Mouse (Mus musculus) kidney, adult 11 months (tissue): ENCODE data around the gene Plek2.
A peak's percentile ranks its signal among the peaks of the same experiment; 100 is the strongest.
"Not testable (repeated sequence)": the region's sequence is repeated elsewhere in the genome, so short reads cannot be mapped to it uniquely, and the experiment has no call there.

Source experiments
- DNase-seq: peaks from one replicate; pipeline ENCODE4 v3.0.0; 2022

Plek2 gene

DNA sequence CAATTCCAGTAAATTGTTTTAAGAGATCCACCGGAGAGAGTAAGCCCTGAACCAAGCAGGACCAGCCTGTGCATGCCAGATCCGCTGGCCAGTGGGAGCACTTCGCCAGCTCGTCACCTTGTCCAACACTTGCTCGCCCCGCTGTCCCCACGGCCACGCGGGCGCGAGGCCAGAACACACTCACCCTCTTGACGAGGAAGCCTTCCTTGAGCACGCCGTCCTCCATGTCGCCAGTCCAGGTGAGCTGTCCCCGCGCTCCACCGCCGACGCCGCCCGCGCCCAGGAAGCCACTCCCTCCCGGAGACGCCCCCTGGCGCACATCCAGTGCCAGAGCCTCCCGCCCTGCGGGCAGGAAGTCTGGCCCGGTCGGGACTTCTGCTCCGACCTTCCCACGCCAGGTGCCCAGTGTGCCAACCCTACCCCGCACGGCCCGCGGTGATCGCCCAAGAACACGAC lies at the start of gene Plek2:
TSS of gene Plek2 (minus strand) at position 258 of the 456 bp plus-strand sequence.
- peak; percentile 71 for DNase-seq

DNA sequence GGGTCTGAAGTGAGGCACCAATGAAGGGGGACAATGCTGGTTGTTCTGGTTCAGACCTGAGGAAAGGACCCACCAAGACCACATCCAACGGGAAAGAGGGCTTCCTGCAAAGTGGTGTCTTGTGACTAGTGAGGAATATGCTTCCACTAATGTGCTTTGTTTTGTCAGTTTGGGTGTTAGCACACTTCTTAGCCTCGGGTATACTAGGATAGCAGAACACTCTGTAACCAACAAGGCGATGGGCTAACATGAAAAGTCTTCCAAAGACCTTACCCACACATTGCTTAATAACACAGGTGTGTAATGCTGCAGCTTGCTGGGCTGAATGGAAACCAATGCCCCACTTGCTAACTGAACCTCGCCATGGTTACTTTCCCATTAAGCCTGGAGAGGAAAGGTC lies 49.6 kb upstream of the Plek2 start:
- DNase-seq, result no peak

DNA sequence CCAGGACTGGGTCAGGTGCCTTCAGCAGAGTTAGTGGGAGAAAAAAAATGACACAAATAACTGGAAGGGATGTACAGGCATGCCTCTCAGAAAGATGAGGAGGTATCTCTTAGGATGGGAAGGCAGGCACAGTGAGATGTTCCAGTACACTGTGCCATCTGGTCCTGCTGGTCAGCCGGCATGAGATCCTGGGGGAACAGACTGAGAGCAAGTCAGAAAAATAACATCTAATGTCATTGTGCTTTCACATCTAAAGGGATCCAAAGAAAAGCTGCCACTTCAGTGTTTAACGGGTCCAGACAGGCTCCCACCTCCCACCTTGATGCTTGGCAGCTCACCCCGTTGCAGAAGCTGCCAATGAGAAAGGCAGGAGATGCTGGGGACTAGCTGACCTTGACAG lies 45.7 kb upstream of the Plek2 start:
- no peak for DNase-seq

DNA sequence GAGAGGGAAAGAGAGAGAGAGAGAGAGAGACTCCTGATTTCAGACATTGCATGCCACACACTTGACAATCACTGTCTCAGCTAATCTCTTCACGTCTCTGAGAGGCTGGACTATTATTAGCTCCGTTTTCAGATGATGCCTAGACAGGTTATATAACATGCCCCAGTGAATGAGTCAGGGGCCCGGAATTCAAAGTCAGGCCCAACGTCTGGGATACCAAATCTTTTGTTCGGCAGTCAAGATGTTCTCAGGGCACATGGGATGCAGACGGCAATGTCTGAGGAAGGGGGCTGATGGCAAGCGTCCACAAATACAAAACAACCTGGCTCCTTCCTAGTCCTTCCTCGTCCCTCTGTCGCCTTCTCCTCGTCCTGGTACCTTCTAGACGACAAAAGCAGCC lies 45.3 kb upstream of the Plek2 start:
- DNase-seq, result no peak

DNA sequence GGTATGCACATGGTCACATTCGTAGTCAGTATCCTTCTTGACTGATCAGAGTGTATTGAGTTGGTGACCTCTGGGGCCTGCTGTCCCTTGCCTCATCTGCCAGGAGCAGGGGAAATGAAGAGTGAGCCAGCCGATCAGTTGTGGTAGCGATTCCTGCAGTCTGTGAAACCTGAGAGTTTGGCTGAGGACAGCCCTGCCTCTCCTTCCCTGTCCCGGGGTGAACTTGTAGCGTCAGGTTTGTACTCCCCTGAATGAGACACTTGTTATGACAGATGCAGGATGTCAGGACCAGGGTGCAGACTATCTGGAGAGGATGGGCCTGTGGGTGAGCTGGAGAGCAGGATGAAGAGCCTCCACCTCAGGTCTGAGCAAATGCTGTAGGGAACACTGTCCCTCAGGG lies 40.9 kb upstream of the Plek2 start:
- DNase-seq, result no peak

DNA sequence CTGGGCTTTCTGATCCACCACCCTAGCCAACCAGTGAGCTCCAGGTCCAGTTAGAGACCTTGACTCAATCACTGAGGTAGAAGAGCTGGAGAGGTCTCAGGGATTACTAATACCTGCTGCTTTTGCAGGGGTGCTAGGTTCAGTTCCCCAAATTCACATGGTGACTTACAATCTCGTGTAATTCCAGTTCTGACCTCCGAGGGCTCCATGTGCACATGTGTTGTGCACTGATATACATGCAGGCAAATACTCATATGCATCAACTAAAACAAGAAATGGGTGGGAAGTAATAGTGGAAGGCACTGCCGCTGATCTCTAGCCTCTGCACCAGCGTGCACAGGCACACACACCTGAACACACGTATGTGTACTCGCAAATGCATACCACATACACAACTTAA lies 40.4 kb upstream of the Plek2 start:
- DNase-seq, result no peak

DNA sequence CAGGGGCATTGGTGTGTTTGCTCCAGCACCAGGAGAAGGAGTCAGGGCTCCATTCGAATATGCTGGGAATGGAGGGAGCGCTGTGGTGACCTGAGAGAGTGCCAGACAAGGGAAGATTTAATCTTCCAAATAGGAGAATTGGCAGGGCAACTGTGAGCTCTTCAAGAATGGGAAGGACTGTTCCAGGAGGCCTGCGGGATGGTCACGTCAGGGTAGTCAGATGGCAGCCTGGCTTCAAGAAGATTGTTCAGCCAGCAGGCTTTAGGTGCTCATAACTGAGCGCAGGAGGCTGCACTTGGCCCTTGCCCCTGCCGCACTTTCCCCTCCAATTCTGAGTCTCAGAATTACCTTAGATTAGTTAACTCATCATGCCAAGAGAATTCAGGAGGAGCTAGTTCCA lies 36.2 kb upstream of the Plek2 start:
- no peak for DNase-seq

DNA sequence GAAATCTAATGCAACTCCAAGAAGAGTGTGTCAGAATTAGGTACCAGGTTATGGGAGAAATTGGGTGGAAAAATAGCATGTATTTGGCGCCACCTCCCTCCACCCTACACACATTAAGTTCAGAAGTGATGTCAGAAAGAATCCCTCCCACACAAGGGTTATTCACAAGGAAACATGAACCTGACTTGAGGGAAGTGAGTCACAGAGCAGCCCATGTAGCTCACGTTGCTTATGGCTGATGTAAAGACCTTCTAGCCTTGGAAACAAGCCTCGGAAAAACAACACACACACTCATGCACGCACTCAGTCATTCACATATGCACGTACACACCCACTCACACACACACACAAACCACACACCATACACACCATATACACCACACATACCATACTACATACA lies 33.3 kb upstream of the Plek2 start:
- DNase-seq, result no peak

DNA sequence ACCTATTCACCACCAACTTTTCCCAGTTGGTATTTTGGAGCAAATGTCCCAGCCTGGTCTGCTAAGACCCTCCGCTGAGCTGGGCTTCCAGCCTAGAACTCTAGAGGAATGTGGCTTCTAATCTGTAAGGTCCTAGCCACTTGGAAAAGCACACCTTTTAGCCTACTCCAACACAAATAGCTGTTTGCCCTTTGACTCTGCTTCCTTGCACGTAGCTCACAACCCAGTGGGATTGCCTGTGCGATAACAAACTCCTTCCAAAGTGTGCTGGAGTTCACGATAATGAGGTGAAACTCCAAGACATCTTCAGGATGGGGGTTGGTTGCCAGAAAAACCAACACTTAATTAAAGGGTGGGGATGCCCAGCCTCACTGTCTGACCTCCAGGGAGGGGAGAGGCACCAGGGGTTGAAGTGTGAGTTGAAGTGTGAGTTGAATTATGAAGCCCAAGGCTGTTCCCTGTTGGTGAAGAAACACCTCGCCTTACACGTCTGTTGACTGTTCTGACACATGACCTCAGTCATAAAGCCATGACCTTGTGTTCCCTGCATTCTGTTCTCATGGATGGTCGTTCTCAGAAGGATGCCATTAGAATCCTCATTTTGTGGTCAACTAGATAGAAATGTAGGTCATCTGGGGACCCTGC lies 32.8 kb upstream of the Plek2 start:
- DNase-seq, result no peak

DNA sequence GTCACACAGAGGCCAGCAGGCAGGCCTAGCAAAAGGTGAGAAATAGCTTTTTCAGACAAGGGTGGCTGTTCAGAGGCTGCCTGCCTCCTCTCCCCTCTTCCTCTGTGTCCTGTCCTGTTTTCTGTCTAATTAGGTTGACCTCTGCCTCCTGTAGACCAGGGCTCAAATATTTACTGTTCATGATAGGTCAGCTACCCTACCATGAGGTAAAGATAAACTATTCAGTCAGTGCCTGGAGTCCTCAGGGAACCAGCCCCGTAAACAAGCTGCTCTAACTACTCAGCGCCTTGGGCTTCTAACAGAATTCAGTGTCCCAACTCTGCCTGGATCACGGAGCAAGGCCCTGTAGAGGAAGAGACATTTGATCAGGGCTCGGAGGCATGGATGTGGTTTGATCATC lies 29.7 kb upstream of the Plek2 start:
- no peak for DNase-seq

DNA sequence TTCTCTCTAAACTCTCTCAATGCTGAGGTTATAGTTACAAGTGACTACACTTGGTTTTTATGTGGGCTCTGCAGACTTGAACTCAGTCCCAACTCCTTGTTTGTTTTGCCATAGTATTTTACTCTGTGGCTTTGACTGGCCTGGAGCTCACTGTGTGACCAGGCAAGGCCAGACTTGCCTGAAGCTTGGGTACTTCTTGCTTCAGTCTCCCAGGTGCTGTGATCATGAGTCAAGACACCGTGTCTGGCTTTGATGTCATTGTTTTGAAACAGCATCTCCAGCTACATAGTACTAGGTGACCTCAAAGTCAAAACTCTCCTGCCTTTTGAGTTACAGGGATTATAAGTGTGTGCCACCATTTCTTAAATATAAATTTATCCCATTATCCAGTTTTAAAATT lies 23.1 kb upstream of the Plek2 start:
- no peak for DNase-seq

DNA sequence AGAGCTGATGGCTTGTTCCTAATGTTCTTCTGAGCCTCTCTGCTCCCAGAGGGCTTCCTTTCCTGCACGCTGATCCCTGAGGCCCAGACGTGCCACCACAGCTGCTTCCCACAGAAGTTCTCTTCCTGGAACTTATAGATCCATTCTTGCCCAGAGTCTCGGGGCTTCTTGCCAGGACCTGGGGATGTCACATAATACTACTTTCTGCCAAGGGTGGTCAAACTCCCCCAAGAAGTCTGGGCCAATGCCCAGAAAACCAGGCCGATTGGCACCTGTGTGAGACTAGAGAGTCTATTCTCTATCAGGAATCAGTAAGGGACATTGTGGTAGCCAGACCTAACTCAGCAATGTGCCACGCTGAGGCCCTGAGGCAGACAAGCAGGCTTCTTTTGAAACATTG lies 20.5 kb upstream of the Plek2 start:
- no peak for DNase-seq

DNA sequence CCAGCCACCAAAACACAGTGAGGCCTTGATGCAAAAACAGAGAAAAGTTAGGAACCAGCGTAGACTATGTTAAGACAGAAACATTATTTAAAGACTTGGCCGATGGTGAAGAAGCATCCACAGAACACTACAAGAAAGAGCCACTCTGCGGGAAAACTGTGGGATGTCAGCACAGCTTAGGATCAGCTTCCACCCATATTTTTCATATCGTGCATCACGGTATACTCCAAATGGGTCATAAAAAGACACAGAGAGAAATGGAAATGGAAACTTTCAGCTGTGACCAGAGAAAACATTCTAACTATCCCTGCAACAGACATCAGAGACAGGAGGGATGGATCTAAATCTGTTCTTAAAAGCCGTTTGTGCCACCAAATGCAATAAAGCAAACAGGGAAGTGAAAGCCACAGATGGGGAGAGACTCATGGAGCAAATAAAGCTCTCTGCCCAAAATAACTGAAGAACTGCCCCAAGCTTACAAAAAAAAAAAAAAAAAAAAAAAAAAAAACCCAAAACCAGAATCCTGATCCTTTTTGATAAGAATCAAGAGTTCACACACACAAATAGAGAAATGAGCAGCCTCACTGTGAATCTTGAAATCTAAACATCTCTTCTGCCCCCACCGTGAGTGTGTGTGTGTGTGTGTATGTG lies 16.9 kb upstream of the Plek2 start:
- no peak for DNase-seq

DNA sequence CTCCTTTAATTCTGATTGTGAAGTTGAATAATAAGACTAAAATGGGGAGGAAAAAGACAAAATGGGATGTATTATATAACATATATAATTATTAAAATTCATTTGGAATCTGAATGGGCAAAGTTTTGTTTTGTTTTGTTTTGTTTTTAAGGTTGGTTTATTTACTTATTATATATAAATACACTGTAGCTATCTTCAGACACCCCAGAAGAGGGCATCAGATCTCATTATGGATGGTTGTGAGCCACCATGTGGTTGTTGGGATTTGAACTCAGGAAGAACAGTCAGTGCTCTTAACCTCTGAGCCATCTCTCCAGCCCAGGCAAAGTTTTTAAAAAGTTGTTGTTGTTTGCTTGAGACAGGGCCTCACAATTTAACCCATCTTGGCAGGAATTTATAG lies 16.2 kb upstream of the Plek2 start:
- not testable (repeated sequence) for DNase-seq

DNA sequence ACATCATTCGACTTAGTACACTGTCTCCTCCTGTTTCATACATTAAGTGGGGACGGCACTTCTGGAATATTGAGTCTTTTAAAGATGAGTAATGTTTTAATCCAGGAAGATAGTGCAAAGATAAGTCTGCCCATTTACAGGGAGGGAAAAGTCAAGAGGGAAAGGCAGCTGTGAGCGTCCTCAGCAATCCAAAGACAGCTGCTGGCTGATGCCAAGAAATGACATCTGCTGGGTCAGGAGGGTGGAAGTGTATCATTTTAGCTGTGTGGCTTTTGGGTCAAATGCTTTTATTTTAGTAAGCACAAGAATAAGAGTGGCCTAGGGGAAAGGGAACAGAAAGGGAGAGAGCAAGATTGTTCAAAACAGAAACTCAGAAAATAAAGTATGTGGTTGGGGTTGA lies 15.3 kb upstream of the Plek2 start:
- DNase-seq, result no peak

DNA sequence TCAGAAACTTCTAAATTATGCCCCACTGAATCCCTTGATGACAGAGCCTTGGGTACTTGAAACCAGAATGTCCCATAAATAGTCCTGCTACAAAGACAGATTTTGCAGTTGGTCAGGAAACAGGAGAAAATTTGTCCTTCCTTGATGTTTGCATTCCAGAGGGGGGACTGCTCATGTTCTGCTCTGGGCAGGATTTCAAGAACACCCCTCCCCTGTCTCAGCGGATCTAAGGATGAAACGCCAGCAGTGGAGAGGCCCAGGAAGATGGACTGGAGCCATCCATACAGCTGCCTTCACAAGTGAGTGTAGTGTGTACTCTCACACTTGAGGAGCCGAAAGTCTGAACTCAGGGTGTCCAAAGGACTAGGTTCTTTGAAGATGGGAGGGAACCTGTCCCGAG lies 14.7 kb upstream of the Plek2 start:
- no peak for DNase-seq

DNA sequence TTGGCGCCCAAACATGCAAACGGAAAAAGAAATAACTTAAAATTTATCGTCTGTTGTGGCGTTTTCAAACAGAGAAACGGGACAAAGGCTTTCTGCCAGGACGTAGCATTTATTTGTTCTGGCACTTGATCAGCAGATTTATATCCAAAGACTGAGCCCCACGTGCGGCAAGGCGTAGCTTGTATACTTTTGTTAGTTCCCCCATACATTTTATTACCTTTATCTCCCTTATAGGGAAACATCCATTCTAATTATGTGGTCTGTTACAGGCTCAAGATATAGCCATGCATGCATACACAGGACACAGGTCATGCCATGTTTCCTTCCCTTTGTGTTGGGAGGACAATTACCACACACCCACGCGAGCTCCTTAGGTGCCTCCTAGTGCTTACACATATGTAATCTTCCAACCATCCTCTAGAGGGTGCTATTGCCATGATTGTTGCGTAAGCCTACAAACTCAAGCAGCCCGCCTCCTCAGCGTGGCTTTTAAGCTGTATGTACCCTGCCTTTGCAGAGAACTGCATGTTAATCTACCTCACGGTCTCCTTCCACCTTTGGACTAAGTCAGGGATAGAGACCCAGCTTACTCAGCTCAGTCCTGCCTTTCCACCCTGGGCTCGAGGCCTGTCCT lies 12.4 kb upstream of the Plek2 start:
- peak; percentile 48 for DNase-seq

DNA sequence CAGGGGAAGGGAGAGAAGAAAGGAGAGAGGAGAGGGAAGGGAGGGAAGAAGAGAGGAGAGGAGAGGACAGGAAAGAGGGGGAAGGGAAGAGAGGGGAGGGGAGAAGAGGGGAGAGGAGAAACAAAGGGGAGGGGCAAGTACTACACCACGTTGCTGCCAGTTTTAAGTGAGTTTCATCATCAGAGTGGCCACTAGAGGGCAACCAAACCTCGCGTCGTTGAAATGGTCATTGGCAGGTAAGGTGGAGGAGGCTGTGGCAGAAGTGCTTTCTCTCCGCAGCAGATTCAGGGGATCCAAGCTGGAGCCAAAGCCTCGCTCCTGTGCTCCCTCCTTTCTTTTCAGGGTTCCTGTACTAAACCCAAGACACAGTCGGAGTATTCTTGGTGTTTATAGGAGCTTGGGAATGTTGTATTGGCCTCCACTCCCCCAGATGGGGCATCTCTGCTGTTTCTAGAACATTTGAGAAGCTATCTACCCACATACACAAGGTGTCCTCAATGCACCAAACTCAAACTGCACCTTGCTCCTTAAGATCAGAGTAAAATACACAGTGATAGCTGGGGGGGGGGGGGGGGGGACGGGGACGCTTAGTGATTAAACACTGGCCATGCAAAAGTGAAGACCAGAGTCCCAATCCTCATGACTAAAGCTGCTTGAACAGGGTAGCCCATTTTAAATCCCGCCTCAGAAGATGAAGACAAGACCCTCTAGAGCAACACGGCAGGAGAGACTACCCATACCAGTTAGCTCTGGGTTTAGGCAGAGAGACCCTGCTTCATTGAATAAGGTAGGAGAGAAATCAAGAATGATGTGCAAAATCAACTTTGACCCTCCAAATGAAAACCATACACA lies 11.7 kb upstream of the Plek2 start:
- DNase-seq, result peak; percentile 78

DNA sequence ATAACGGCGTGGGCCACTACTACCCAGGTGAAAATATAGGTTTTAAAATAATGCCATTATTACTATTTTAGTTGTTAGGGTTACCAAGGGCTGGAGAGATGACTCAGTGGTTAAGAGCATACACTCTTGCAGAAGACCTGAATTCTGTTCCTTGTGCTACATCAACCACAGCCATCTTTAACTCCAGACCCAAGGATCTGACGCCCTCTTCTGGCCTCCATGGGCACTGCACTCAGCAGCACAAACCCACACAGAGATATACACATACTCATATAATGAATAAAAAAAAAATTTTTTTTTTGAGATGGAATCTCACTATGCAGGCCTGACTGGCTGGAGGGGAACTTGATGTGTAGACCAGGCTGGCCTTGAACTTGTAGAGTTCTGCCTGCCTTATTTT lies 9.5 kb upstream of the Plek2 start:
- no peak for DNase-seq

DNA sequence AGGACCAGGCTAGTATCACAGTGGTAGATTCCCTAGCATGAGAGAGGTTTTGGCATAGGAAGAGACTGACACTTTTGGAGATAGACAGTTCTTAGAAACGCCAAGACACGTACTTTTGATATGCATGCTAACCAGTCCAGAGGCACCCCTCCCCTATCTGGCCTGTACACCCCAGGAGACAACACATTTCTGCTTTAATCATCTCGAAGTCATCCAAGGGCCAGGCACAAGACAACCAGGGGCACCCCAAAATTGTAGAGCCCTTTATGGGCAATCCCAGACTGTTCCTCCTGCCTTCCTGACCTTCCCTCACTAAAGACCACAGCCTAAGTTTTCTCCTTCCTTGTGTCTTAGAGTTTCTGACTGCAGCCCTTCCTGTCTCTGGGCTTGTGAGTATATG lies 8.8 kb upstream of the Plek2 start:
- no peak for DNase-seq

DNA sequence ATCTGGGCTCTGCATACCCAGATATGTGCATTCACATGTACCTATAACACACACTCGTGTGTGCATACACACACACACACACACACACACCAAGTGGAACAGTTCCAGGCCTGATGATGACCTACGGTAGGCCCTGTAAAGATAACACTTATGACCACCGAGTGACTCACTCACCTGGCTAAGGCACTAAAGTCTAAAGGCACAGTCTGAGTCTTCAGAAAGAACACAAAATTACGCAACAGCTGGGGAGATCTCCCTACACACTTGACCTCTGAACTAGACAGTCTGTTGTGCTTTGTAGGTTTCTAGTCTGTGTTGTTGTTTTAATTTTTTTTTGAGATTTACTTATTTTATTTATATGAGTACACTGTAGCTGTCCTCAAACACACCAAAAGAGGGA lies 7.7 kb upstream of the Plek2 start:
- no peak for DNase-seq

DNA sequence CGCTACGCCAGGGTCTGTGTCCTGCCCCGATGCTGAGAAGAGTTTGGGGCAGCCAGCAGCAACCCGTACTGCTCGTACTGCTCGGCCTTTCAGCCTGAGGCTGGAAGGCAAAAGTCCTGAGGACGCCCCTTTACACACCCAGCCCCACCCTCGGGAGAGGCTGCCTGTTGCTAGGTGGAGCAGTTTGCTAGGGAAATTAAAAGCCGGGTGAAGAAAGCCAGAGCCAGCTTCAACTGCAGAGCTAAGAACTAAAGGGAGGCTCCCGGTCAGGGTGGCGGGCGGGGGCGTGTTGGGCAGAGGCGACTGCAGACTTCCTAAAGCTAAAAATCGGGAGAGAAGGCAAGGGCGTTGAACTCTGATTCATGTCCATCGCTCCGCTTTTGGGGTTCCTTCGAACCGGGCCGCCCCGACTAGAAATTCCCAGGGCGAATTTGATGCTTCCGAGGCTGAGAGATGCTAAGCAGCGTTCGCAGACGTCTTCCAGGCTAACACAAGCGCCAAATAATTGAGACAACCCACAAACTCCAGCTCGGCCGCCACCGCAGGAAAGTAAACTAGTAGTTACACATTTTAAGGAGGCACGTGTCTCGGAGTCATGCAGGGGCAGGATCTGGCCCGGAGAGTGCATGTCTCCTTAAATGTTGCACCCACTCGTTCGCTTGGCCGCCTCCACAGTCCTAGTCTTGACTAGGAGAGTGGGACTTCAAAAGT lies 5.1 kb upstream of the Plek2 start:
- no peak for DNase-seq
